Mouse (Mus musculus) heart, adult 9 months (tissue): ENCODE results near the gene Prpf40a.

Experiments
- DNase-seq, 2 experiments: peaks; one replicate each; pipeline ENCODE4 v3.0.0; 2022; ENCODE audit warnings: low spot score in 2 of 2

Prpf40a gene

GRCm38 (mm10) chr2:53105408-53105807 lies 85.7 kb downstream of the Prpf40a start:
- no peak for DNase-seq

GRCm38 (mm10) chr2:53102901-53103300 lies 88.2 kb downstream of the Prpf40a start:
- no peak for DNase-seq

- DNase-seq = no peak
Observed at GRCm38 (mm10) chr2:53101885-53102740, 89.0 kb downstream of the Prpf40a start.

GRCm38 (mm10) chr2:53100093-53100492 lies 91.0 kb downstream of the Prpf40a start:
- no peak for DNase-seq

GRCm38 (mm10) chr2:53095489-53095888 lies 95.6 kb downstream of the Prpf40a start:
- no peak for DNase-seq

GRCm38 (mm10) chr2:53095031-53095430 lies 96.1 kb downstream of the Prpf40a start:
- DNase-seq = peak; percentile 15 to 26

- DNase-seq = no peak
Observed at GRCm38 (mm10) chr2:53088744-53089143, 102.3 kb downstream of the Prpf40a start.

GRCm38 (mm10) chr2:53085617-53086202 lies 105.4 kb downstream of the Prpf40a start:
- peak in 1 of 2 experiments; percentile 46 for DNase-seq
